Mouse (Mus musculus) limb, embryonic 12.5 days (tissue): ENCODE data around the gene Dexi. TPM values are rescaled to one million over a fixed set of nuclear protein-coding genes. Genes with fewer than 3 reads are reported as not detected.
A peak's percentile ranks its signal among the peaks of the same experiment; 100 is the strongest.

ENCODE experiments used
- ATAC-seq: fragments of 200-750 bp; cut with Nextera tagmentation; 2 replicates; pipeline ENCODE4 v1.8.0; 2017; ENCODE audit warnings: low read depth, moderate TSS enrichment; ENCODE audit not compliant: insufficient number of reproducible peaks, insufficient read depth, low FRiP score, low TSS enrichment
- H3K27ac ChIP-seq: fragments of 300-500 bp; sonication (generic); 2 replicates; pipeline ENCODE4 v1.5.1; 2016; ENCODE audit warnings: mild to moderate bottlenecking, moderate library complexity
- H3K27me3 ChIP-seq: fragments of 300-500 bp; sonication (generic); 2 replicates; pipeline ENCODE4 v1.6.1; 2016; ENCODE audit warnings: mild to moderate bottlenecking, moderate library complexity
- H3K36me3 ChIP-seq: fragments of 300-500 bp; sonication (generic); 2 replicates; pipeline ENCODE4 v1.6.1; 2016; ENCODE audit warnings: mild to moderate bottlenecking, moderate library complexity
- H3K4me1 ChIP-seq: fragments of 300-500 bp; sonication (generic); replicated peaks from 2 replicates; pipeline ENCODE4 v1.6.1; 2016
- H3K4me2 ChIP-seq: fragments of 300-500 bp; sonication (generic); 2 replicates; pipeline ENCODE4 v1.6.1; 2016; ENCODE audit warnings: mild to moderate bottlenecking, moderate library complexity
- H3K4me3 ChIP-seq: fragments of 300-500 bp; sonication (generic); replicated peaks from 2 replicates; pipeline ENCODE4 v1.5.1; 2016; ENCODE audit warnings: mild to moderate bottlenecking
- H3K9ac ChIP-seq: fragments of 300-500 bp; sonication (generic); replicated peaks from 2 replicates; pipeline ENCODE4 v1.6.1; 2016; ENCODE audit warnings: mild to moderate bottlenecking, moderate library complexity
- H3K9me3 ChIP-seq: fragments of 300-500 bp; sonication (generic); 2 replicates; pipeline ENCODE4 v1.6.1; 2016; ENCODE audit warnings: mild to moderate bottlenecking, moderate library complexity
- WGBS: fragments of 180-500 bp; shearing (Covaris S2); methylation state at CpG from one replicate; pipeline ENCODE4 v1.1.7; 2016; 5-methylcytosine and 5-hydroxymethylcytosine counted together
- polyA plus RNA-seq: library from polyadenylated mRNA; unstranded; fragments of >200 nt; fragmentation: Nextera tagmentation; extraction: Ambion mirVana; gene quantifications from 2 replicates; pipeline ENCODE4 v1.2.1, GENCODE M21; 2016

The Dexi gene
- 34.0 and 34.3 TPM in 2 replicates for polyA plus RNA-seq

GRCm38 (mm10) chr16:10542698-10543365, at the start of gene Dexi:
Gene Dexi, minus strand, starts transcription at chr16:10543054.
- Histone ChIP-seq H3K9ac (peak within 1 kb of the TSS; percentile 93), H3K4me1 (peaks cover 49% of the 10 kb centered on the region), H3K9me3 (no peaks in the 10 kb centered on the region), H3K36me3 (peaks cover 6% of the 10 kb centered on the region; the same call in 1 of the 2 replicates), H3K27me3 (no peaks in the 10 kb centered on the region), H3K4me2 (peak within 1 kb of the TSS; percentile 93), H3K27ac (peak within 1 kb of the TSS; percentile 91), H3K4me3 (peak within 1 kb of the TSS; percentile 87)
- peak; percentile 92 for ATAC-seq
- WGBS = under 1% methylated on average over 57 of the region's 61 CpGs

DNA sequence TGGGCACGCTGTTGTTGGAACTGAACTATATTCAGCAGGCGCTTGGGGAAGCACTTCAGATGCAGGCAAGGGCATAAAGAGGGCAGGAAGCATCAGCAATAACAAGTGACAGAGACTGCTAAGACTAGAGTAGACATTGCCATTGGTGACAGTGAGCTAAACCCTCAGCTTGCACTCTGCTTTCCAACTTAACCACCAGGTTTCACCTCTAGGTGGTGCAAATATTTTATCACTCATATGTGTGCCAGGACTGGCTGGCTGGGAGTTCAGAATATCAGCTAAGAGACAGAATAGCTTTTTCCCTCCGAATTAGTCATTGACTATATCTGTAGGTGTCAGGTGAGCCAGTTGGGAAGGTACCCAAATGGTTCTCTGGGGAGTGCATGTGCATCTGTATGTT, 43.7 kb upstream of the Dexi start:
- H3K4me1 ChIP-seq = no peaks in the 10 kb centered on the region
- ATAC-seq = no peak
- H3K9me3 ChIP-seq = no peaks in the 10 kb centered on the region
- H3K36me3 ChIP-seq = peaks cover 63% of the 10 kb centered on the region
- WGBS = 86% methylated on average over 3 of the region's 3 CpGs
- no peaks in the 10 kb centered on the region for H3K27me3 ChIP-seq
- H3K9ac ChIP-seq = no peak overlapping the region
- no peak overlapping the region for H3K27ac ChIP-seq
- H3K4me2 ChIP-seq = no peak overlapping the region
- H3K4me3 ChIP-seq = no peak overlapping the region

- no peak for ATAC-seq
- Histone ChIP-seq H3K4me3 (no peak overlapping the region), H3K4me1 (no peaks in the 10 kb centered on the region), H3K9ac (no peak overlapping the region), H3K36me3 (peaks cover 69% of the 10 kb centered on the region), H3K27ac (no peak overlapping the region), H3K27me3 (no peaks in the 10 kb centered on the region), H3K4me2 (no peak overlapping the region), H3K9me3 (no peaks in the 10 kb centered on the region)
- WGBS = 80% methylated on average over 1 of the region's 1 CpGs
These were observed 42.3 kb upstream of the Dexi start for GRCm38 (mm10) chr16:10585165-10585564.

- Histone ChIP-seq H3K9me3 (no peaks in the 10 kb centered on the region), H3K27me3 (no peaks in the 10 kb centered on the region), H3K4me3 (no peak overlapping the region), H3K27ac (no peak overlapping the region), H3K4me1 (no peaks in the 10 kb centered on the region), H3K4me2 (no peak overlapping the region), H3K36me3 (peaks cover 83% of the 10 kb centered on the region), H3K9ac (no peak overlapping the region)
- WGBS = 77% methylated on average over 2 of the region's 2 CpGs
- no peak for ATAC-seq
These were observed 38.5 kb upstream of the Dexi start for GRCm38 (mm10) chr16:10581234-10581898.

- WGBS = 77% methylated on average over 1 of the region's 1 CpGs
- no peaks in the 10 kb centered on the region for H3K27me3 ChIP-seq
- H3K9ac ChIP-seq = no peak overlapping the region
- no peak overlapping the region for H3K4me2 ChIP-seq
- peaks cover 81% of the 10 kb centered on the region for H3K36me3 ChIP-seq
- H3K27ac ChIP-seq = no peak overlapping the region
- no peaks in the 10 kb centered on the region for H3K9me3 ChIP-seq
- no peak overlapping the region for H3K4me3 ChIP-seq
- H3K4me1 ChIP-seq = 0 out of 2 replicates have a peak, but pooled peaks cover 3% of the 10 kb centered on the region
- no peak for ATAC-seq
These were observed 35.5 kb upstream of the Dexi start for GRCm38 (mm10) chr16:10578376-10578775.

- H3K4me3 ChIP-seq = no peak overlapping the region
- no peak for ATAC-seq
- no peaks in the 10 kb centered on the region for H3K27me3 ChIP-seq
- H3K4me2 ChIP-seq = no peak overlapping the region
- WGBS = 70% methylated on average over 5 of the region's 5 CpGs
- H3K9me3 ChIP-seq = no peaks in the 10 kb centered on the region
- no peak overlapping the region for H3K27ac ChIP-seq
- H3K4me1 ChIP-seq = 0 out of 2 replicates have a peak, but pooled peaks cover 3% of the 10 kb centered on the region
- peaks cover 79% of the 10 kb centered on the region for H3K36me3 ChIP-seq
- no peak overlapping the region for H3K9ac ChIP-seq
These were observed 34.7 kb upstream of the Dexi start for GRCm38 (mm10) chr16:10577548-10577947.

DNA sequence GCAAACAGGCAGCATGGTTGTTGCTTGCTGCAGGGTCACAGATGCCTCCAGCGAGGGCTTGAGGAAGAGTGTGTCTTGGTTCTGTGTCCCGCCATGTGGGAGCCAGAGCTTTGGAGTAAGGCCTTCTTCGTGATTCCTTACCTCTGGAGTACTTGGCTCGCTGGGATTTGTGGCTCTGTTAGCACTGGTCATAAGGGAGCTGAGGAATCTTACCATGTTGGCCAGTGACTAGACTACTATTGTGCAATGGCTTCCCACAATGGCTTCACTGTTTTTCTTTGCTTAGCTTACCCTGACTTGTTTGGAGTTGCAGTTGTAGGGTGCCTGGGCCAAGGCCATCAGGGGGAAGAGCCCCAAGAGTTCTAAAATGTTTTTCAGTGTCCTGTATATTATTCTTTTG, 33.1 kb upstream of the Dexi start:
- no peaks in the 10 kb centered on the region for H3K9me3 ChIP-seq
- 0 out of 2 replicates have a peak, but pooled peaks cover 3% of the 10 kb centered on the region for H3K4me1 ChIP-seq
- H3K9ac ChIP-seq = no peak overlapping the region
- 87% methylated on average over 4 of the region's 4 CpGs for WGBS
- no peak overlapping the region for H3K4me2 ChIP-seq
- H3K36me3 ChIP-seq = peaks cover 69% of the 10 kb centered on the region
- ATAC-seq = no peak
- no peaks in the 10 kb centered on the region for H3K27me3 ChIP-seq
- H3K27ac ChIP-seq = no peak overlapping the region
- H3K4me3 ChIP-seq = no peak overlapping the region

DNA sequence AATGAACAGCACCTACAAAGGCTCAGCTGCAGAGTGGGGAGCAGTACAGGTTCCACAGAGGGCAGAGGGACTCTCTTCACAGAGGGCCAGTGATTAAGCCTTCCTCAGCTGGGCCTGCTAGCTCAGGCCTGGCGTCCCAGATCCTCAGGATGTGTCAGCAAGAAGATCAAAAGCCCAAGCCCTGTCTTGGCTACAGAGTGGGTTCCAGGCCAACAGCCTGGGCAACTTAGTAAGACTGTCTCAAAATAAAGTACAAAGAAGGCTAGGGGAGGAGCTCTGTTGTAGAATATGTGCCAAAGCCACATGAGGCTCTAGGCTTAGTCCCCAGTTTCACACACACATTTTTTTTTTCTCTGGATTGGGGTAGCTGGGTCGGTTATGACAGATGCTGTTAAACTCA, 32.1 kb upstream of the Dexi start:
- H3K27me3 ChIP-seq = no peaks in the 10 kb centered on the region
- peaks cover 61% of the 10 kb centered on the region for H3K36me3 ChIP-seq
- no peaks in the 10 kb centered on the region for H3K9me3 ChIP-seq
- ATAC-seq = no peak
- no peak overlapping the region for H3K4me2 ChIP-seq
- no peak overlapping the region for H3K4me3 ChIP-seq
- H3K4me1 ChIP-seq = 0 out of 2 replicates have a peak, but pooled peaks cover 3% of the 10 kb centered on the region
- no peak overlapping the region for H3K9ac ChIP-seq
- 58% methylated on average over 2 of the region's 2 CpGs for WGBS
- no peak overlapping the region for H3K27ac ChIP-seq

DNA sequence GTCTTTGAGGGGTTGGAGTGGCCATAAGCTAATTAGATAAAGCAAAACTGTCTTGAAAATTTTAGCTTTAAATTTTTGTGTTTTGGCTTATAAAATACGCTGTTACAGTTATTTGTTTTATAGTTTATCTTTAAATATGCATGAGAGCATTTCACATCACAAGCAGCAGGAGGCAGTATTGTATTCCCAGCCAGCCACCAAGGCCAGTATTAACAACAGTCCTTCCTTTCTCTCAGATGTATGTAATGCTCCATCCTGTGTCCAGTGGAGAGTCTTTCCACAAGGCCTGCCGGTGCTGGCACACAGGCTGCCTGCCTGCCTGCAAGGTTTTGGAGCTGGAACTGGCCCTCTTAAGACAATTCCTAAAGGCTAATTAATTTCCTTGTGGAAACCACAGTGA, 29.0 kb upstream of the Dexi start:
- no peak overlapping the region for H3K4me2 ChIP-seq
- no peak overlapping the region for H3K4me3 ChIP-seq
- H3K27me3 ChIP-seq = no peaks in the 10 kb centered on the region
- 0 out of 2 replicates have a peak, but pooled peaks cover 3% of the 10 kb centered on the region for H3K4me1 ChIP-seq
- ATAC-seq = no peak
- H3K9ac ChIP-seq = no peak overlapping the region
- H3K36me3 ChIP-seq = peaks cover 53% of the 10 kb centered on the region
- 48% methylated on average over 2 of the region's 2 CpGs for WGBS
- H3K27ac ChIP-seq = no peak overlapping the region
- H3K9me3 ChIP-seq = no peaks in the 10 kb centered on the region

- H3K4me1 ChIP-seq = peaks cover 4% of the 10 kb centered on the region; the same call in 1 of the 2 replicates
- WGBS = 68% methylated on average over 1 of the region's 1 CpGs
- H3K9me3 ChIP-seq = no peaks in the 10 kb centered on the region
- no peak for ATAC-seq
- no peak overlapping the region for H3K4me3 ChIP-seq
- no peak overlapping the region for H3K4me2 ChIP-seq
- no peaks in the 10 kb centered on the region for H3K27me3 ChIP-seq
- peaks cover 43% of the 10 kb centered on the region for H3K36me3 ChIP-seq
- no peak overlapping the region for H3K27ac ChIP-seq
- no peak overlapping the region for H3K9ac ChIP-seq
These were observed 27.9 kb upstream of the Dexi start for GRCm38 (mm10) chr16:10570708-10571107.

- Histone ChIP-seq H3K36me3 (peaks cover 41% of the 10 kb centered on the region), H3K4me3 (no peak overlapping the region), H3K27me3 (no peaks in the 10 kb centered on the region), H3K9ac (no peak overlapping the region), H3K4me2 (no peak overlapping the region), H3K4me1 (peaks cover 6% of the 10 kb centered on the region; the same call in 1 of the 2 replicates), H3K9me3 (no peaks in the 10 kb centered on the region), H3K27ac (no peak overlapping the region)
- 82% methylated on average over 5 of the region's 5 CpGs for WGBS
- ATAC-seq = no peak
These were observed 27.0 kb upstream of the Dexi start for GRCm38 (mm10) chr16:10569809-10570395.
